Mouse (Mus musculus): ENCODE data around the gene Gnb2. TPM values are rescaled to one million over a fixed set of nuclear protein-coding genes. Genes with fewer than 3 reads are reported as not detected.

Gene Gnb2
- polyA plus RNA-seq (2016; fragmentation: Nextera tagmentation; extraction: Ambion mirVana), result 337 and 349 TPM in 2 replicates

GRCm38 (mm10) chr5:137533117-137533827 lies at the start of gene Gnb2, which contains the start of gene Epo:
Gnb2 (minus strand) TSS chr5:137533510.
Epo (minus strand) TSS chr5:137533242.
- peak within 1 kb of the TSS; percentile 90 for H3K4me3 ChIP-seq (replicated peaks)
- H3K27ac ChIP-seq, result peak within 1 kb of the TSS; percentile 94
- H3K27me3 ChIP-seq, result no peaks in the 10 kb centered on the region
- H3K9me3 ChIP-seq, result no peaks in the 10 kb centered on the region
- H3K9ac ChIP-seq (replicated peaks), result peak within 1 kb of the TSS; percentile 90
- WGBS, result 0% methylated on average over 40 of the region's 40 CpGs
- H3K4me1 ChIP-seq (replicated peaks), result peaks cover 18% of the 10 kb centered on the region
- peak; percentile 66 for ATAC-seq (ENCODE audit: insufficient number of reproducible peaks, insufficient read depth, low FRiP score, low TSS enrichment, low read depth)
- peak within 1 kb of the TSS; percentile 99 for H3K4me2 ChIP-seq
- H3K36me3 ChIP-seq, result peaks cover 20% of the 10 kb centered on the region

- H3K4me3 ChIP-seq (replicated peaks), result no peak overlapping the region
- no peaks in the 10 kb centered on the region for H3K36me3 ChIP-seq
- peaks cover 19% of the 10 kb centered on the region for H3K4me1 ChIP-seq (replicated peaks)
- H3K9me3 ChIP-seq, result peaks cover 6% of the 10 kb centered on the region; the same call in 1 of the 2 replicates
- H3K27me3 ChIP-seq, result peaks cover 34% of the 10 kb centered on the region
- H3K4me2 ChIP-seq, result no peak overlapping the region
- no peak for ATAC-seq (ENCODE audit: insufficient number of reproducible peaks, insufficient read depth, low FRiP score, low TSS enrichment, low read depth)
- 32% methylated on average over 8 of the region's 8 CpGs for WGBS
- H3K27ac ChIP-seq, result no peak overlapping the region
- H3K9ac ChIP-seq (replicated peaks), result no peak overlapping the region
Measured at GRCm38 (mm10) chr5:137582702-137583101, 49.4 kb upstream of the Gnb2 start.

DNA sequence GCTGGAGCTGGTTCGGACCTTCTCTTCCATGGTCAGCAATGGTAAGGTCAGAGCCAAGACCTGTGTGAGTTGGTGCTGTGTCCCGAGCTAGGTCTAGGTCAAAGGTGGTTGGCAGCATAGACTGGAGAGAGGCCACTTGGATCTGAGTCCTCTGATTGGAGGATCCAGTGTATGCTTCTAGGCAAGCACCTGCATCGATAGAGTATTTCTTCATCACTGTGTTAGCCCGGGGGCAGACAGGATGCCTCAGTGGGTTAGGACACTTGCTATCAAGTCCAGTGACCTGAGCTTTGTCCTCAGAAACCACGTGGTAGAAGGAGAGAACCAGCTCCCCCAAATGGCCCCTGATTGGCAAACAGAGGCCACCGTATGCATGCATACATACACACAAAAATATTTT lies 46.9 kb upstream of the Gnb2 start:
- H3K4me1 ChIP-seq (replicated peaks), result peaks cover 13% of the 10 kb centered on the region
- no peak overlapping the region for H3K9ac ChIP-seq (replicated peaks)
- H3K4me3 ChIP-seq (replicated peaks), result no peak overlapping the region
- 76% methylated on average over 6 of the region's 6 CpGs for WGBS
- H3K36me3 ChIP-seq, result no peaks in the 10 kb centered on the region
- no peak overlapping the region for H3K4me2 ChIP-seq
- no peaks in the 10 kb centered on the region for H3K9me3 ChIP-seq
- no peak overlapping the region for H3K27ac ChIP-seq
- peaks cover 38% of the 10 kb centered on the region for H3K27me3 ChIP-seq
- no peak for ATAC-seq (ENCODE audit: insufficient number of reproducible peaks, insufficient read depth, low FRiP score, low TSS enrichment, low read depth)

GRCm38 (mm10) chr5:137574470-137574901 lies 41.2 kb upstream of the Gnb2 start:
- 9% methylated on average over 27 of the region's 27 CpGs for WGBS
- no peak overlapping the region for H3K27ac ChIP-seq

GRCm38 (mm10) chr5:137570691-137571586 lies 37.6 kb upstream of the Gnb2 start:
- H3K4me3 ChIP-seq (replicated peaks), result no peak overlapping the region
- H3K9me3 ChIP-seq, result no peaks in the 10 kb centered on the region
- H3K4me1 ChIP-seq (replicated peaks), result 0 out of 2 replicates have a peak, but pooled peaks cover 6% of the 10 kb centered on the region
- peaks cover 29% of the 10 kb centered on the region for H3K27me3 ChIP-seq
- H3K36me3 ChIP-seq, result no peaks in the 10 kb centered on the region
- no peak overlapping the region for H3K9ac ChIP-seq (replicated peaks)
- ATAC-seq (ENCODE audit: insufficient number of reproducible peaks, insufficient read depth, low FRiP score, low TSS enrichment, low read depth), result no peak
- WGBS, result 84% methylated on average over 17 of the region's 17 CpGs
- no peak overlapping the region for H3K27ac ChIP-seq
- no peak overlapping the region for H3K4me2 ChIP-seq

More at GRCm38 (mm10) chr5:137574470-137574901, 41.2 kb upstream of the Gnb2 start:
- Histone ChIP-seq H3K36me3 (no peaks in the 10 kb centered on the region), H3K9ac (replicated peaks) (peak overlapping the region; percentile 42; the same call in 1 of the 2 replicates), H3K4me1 (replicated peaks) (0 out of 2 replicates have a peak, but pooled peaks cover 6% of the 10 kb centered on the region), H3K4me3 (replicated peaks) (peak overlapping the region; percentile 21), H3K27me3 (peaks cover 29% of the 10 kb centered on the region), H3K4me2 (peak overlapping the region; percentile 54), H3K9me3 (no peaks in the 10 kb centered on the region)
- ATAC-seq (ENCODE audit: insufficient number of reproducible peaks, insufficient read depth, low FRiP score, low TSS enrichment, low read depth), result no peak

DNA sequence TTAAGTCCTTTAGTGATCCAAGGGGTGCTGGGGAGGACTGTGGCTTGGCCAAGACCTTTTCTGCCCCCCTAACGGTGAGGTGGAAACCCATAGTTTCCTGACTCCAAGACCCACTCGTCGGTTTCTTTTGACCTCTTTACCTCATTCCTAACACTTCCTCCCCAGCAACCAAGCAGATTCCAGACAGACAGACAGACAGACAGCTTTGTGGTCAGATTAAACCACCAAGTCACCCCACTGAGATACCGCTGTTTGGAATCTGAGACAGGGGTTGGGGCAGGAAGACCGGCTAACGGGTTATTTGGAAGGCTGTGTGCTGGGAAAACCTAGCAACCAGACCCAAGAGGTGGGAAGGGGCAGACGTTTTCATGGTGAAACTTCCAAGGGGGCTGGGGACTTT lies 36.9 kb upstream of the Gnb2 start:
- Histone ChIP-seq H3K27ac (no peak overlapping the region), H3K36me3 (no peaks in the 10 kb centered on the region), H3K4me3 (replicated peaks) (no peak overlapping the region), H3K4me1 (replicated peaks) (0 out of 2 replicates have a peak, but pooled peaks cover 6% of the 10 kb centered on the region), H3K9me3 (no peaks in the 10 kb centered on the region), H3K27me3 (peaks cover 25% of the 10 kb centered on the region), H3K4me2 (no peak overlapping the region), H3K9ac (replicated peaks) (no peak overlapping the region)
- ATAC-seq (ENCODE audit: insufficient number of reproducible peaks, insufficient read depth, low FRiP score, low TSS enrichment, low read depth), result no peak
- WGBS, result 60% methylated on average over 7 of the region's 7 CpGs

GRCm38 (mm10) chr5:137569665-137570064 lies 36.4 kb upstream of the Gnb2 start, which contains the start of gene Tfr2:
Tfr2 (plus strand) TSS chr5:137569840.
- 32% methylated on average over 9 of the region's 9 CpGs for WGBS
- no peaks in the 10 kb centered on the region for H3K9me3 ChIP-seq
- no peak within 1 kb of the TSS for H3K4me2 ChIP-seq
- no peak within 1 kb of the TSS for H3K9ac ChIP-seq (replicated peaks)
- H3K27me3 ChIP-seq, result peaks cover 19% of the 10 kb centered on the region
- no peak within 1 kb of the TSS for H3K27ac ChIP-seq
- H3K36me3 ChIP-seq, result no peaks in the 10 kb centered on the region
- 0 out of 2 replicates have a peak, but pooled peaks cover 3% of the 10 kb centered on the region for H3K4me1 ChIP-seq (replicated peaks)
- no peak for ATAC-seq (ENCODE audit: insufficient number of reproducible peaks, insufficient read depth, low FRiP score, low TSS enrichment, low read depth)
- no peak within 1 kb of the TSS for H3K4me3 ChIP-seq (replicated peaks)

DNA sequence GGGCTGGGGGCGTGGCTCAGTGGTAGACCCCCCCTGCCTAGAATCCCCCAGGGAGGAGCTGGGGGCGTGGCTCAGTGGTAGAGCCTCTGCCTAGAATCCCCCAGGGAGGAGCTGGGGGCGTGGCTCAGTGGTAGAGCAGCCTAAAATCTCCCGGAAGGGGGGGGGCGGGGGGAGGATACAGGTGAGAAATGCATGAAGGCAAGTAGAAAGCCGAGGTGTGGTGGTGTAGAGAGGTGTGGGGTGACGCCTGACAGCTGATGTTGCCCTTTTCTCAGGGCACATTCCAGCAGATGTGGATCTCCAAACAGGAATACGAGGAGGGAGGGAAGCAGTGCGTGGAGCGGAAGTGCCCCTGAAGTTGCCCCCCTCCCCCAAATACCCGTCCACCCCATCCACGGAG lies 35.7 kb upstream of the Gnb2 start:
- H3K4me2 ChIP-seq, result no peak overlapping the region
- 61% methylated on average over 12 of the region's 12 CpGs for WGBS

DNA sequence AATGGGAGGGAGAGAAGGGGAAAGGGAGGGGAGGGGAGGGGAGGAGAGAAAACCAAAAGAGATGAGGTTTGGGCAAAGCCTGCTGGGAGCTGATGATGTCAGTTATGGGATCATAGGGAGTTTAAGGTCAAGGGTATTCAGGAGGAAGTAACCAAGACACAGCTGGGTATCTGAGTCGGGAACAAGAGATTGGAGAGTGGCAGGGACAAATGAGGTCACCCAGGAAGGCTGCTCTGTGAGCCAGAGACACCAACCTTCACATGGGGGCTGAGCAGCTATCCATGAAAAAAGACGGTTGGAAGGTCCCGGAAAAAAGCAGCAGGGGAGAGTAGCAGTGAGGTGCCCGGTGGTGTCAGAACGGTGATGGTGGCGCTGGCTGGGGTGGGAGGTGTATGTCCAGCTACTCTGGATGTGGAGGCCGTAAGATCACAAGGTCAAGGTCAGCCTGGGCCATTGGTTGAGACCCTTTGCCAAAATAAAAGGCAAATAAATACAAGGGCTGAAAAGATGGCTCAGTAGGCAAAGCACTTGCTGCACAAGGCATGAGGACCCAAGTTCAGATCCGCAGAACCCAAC lies 35.0 kb upstream of the Gnb2 start:
- peaks cover 8% of the 10 kb centered on the region; the same call in 1 of the 2 replicates for H3K27me3 ChIP-seq
- no peaks in the 10 kb centered on the region for H3K9me3 ChIP-seq
- no peak overlapping the region for H3K4me2 ChIP-seq
- 85% methylated on average over 8 of the region's 8 CpGs for WGBS
- H3K36me3 ChIP-seq, result no peaks in the 10 kb centered on the region
- no peak overlapping the region for H3K9ac ChIP-seq (replicated peaks)
- H3K4me1 ChIP-seq (replicated peaks), result no peaks in the 10 kb centered on the region
- H3K27ac ChIP-seq, result no peak overlapping the region
- H3K4me3 ChIP-seq (replicated peaks), result no peak overlapping the region
- ATAC-seq (ENCODE audit: insufficient number of reproducible peaks, insufficient read depth, low FRiP score, low TSS enrichment, low read depth), result no peak

More for the DNA sequence above, 35.7 kb upstream of the Gnb2 start:
- Histone ChIP-seq H3K4me3 (replicated peaks) (no peak overlapping the region), H3K27ac (no peak overlapping the region), H3K4me1 (replicated peaks) (no peaks in the 10 kb centered on the region), H3K9me3 (no peaks in the 10 kb centered on the region), H3K9ac (replicated peaks) (no peak overlapping the region), H3K27me3 (peaks cover 13% of the 10 kb centered on the region), H3K36me3 (no peaks in the 10 kb centered on the region)
- no peak for ATAC-seq (ENCODE audit: insufficient number of reproducible peaks, insufficient read depth, low FRiP score, low TSS enrichment, low read depth)

DNA sequence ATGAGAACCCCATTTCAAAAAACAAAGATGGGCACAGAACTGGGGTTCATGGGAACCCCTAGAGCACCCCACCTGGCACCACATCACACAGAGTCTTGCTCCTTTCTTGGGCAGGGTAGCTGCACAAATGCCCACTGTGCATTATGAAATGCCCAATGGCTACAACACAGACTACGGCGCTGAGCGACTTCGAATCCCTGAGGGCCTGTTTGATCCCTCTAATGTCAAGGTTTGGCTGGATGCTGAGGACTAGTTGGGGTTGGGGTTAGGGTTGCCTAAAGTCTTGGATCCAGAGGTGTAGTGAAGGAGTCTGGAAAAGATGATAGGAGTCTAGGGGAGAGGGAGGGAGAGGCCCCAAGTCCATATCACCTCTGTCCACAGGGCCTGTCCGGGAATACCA lies 33.1 kb upstream of the Gnb2 start:
- H3K4me2 ChIP-seq, result no peak overlapping the region
- H3K9me3 ChIP-seq, result no peaks in the 10 kb centered on the region
- no peak overlapping the region for H3K27ac ChIP-seq
- 93% methylated on average over 5 of the region's 5 CpGs for WGBS
- no peaks in the 10 kb centered on the region for H3K4me1 ChIP-seq (replicated peaks)
- no peak overlapping the region for H3K9ac ChIP-seq (replicated peaks)
- H3K27me3 ChIP-seq, result peaks cover 13% of the 10 kb centered on the region; the same call in 1 of the 2 replicates
- no peaks in the 10 kb centered on the region for H3K36me3 ChIP-seq
- no peak overlapping the region for H3K4me3 ChIP-seq (replicated peaks)
- no peak for ATAC-seq (ENCODE audit: insufficient number of reproducible peaks, insufficient read depth, low FRiP score, low TSS enrichment, low read depth)

GRCm38 (mm10) chr5:137565744-137566143 lies 32.4 kb upstream of the Gnb2 start:
- WGBS, result 65% methylated on average over 6 of the region's 6 CpGs

More at GRCm38 (mm10) chr5:137565744-137566143, 32.4 kb upstream of the Gnb2 start:
- Histone ChIP-seq H3K36me3 (no peaks in the 10 kb centered on the region), H3K9me3 (no peaks in the 10 kb centered on the region), H3K4me1 (replicated peaks) (no peaks in the 10 kb centered on the region), H3K9ac (replicated peaks) (no peak overlapping the region), H3K4me2 (no peak overlapping the region), H3K27me3 (0 out of 2 replicates have a peak, but pooled peaks cover 10% of the 10 kb centered on the region), H3K27ac (no peak overlapping the region), H3K4me3 (replicated peaks) (no peak overlapping the region)
- no peak for ATAC-seq (ENCODE audit: insufficient number of reproducible peaks, insufficient read depth, low FRiP score, low TSS enrichment, low read depth)
